Mouse (Mus musculus): Measurements from ENCODE around the gene Necab3.

GRCm38 (mm10) chr2:154516944-154517343, 41.7 kb downstream of the Necab3 start:
- TF ChIP-seq GATA1 (IDR thresholded peaks at IDR 0.05; ENCODE audit: borderline replicate concordance, low read length): no peak
- no peak for TF ChIP-seq FLI1 (IDR thresholded peaks at IDR 0.05; ENCODE audit: low read length)
